Mouse (Mus musculus) heart, postnatal 0 days (tissue): ENCODE measurements at regions not wholly inside any gene's neighbourhood (a gene's known extent, or its start where the extent isn't known, plus 50 kb on each side); places are given as distances from the start of the nearest gene placed in this dataset.

Experiments used
- ATAC-seq: fragments of 200-750 bp; cut with Nextera tagmentation; 2 replicates; pipeline ENCODE4 v1.8.0; 2017; ENCODE audit warnings: low read depth, moderate number of reproducible peaks, moderate library complexity; ENCODE audit not compliant: insufficient read depth
- DNase-seq: peaks from one replicate; pipeline ENCODE4 v3.0.0-alpha.2; 2016; ENCODE audit warnings: low spot score
- H3K27ac ChIP-seq: fragments of 300-500 bp; sonication (generic); 2 replicates; pipeline ENCODE4 v1.5.1; 2014; ENCODE audit warnings: low read depth, mild to moderate bottlenecking
- H3K27me3 ChIP-seq: fragments of 300-500 bp; sonication (generic); 2 replicates; pipeline ENCODE4 v1.6.1; 2014; ENCODE audit warnings: low read length, mixed read lengths; ENCODE audit not compliant: control insufficient read depth, insufficient read depth
- H3K36me3 ChIP-seq: fragments of 300-500 bp; sonication (generic); replicated peaks from 2 replicates; pipeline ENCODE4 v1.6.1; 2014; ENCODE audit warnings: low read length, mixed read lengths; ENCODE audit not compliant: control insufficient read depth, insufficient read depth
- H3K4me1 ChIP-seq: fragments of 300-500 bp; sonication (generic); 2 replicates; pipeline ENCODE4 v1.6.1; 2014; ENCODE audit warnings: antibody characterized with exemption; ENCODE audit not compliant: control insufficient read depth, insufficient read depth
- H3K4me2 ChIP-seq: fragments of 300-500 bp; sonication (generic); 2 replicates; pipeline ENCODE4 v1.6.1; 2014; ENCODE audit warnings: low read depth, mild to moderate bottlenecking, low read length, moderate library complexity
- H3K4me3 ChIP-seq: fragments of 300-500 bp; sonication (generic); 2 replicates; pipeline ENCODE4 v1.5.1; 2014; ENCODE audit warnings: low read depth, low read length
- H3K9ac ChIP-seq: fragments of 300-500 bp; sonication (generic); replicated peaks from 2 replicates; pipeline ENCODE4 v1.6.1; 2014; ENCODE audit warnings: low read depth, low read length, mixed read lengths
- H3K9me3 ChIP-seq: fragments of 300-500 bp; sonication (generic); replicated peaks from 2 replicates; pipeline ENCODE4 v1.6.1; 2016; ENCODE audit warnings: low read length; ENCODE audit not compliant: control insufficient read depth
- CTCF ChIP-seq: IDR thresholded peaks from 2 replicates; pipeline ENCODE4 v1.5.1; 2016; ENCODE audit warnings: antibody characterized with exemption, control low read depth, low read depth
- EP300 ChIP-seq: IDR thresholded peaks from 2 replicates; pipeline ENCODE4 v1.6.1; 2016; ENCODE audit warnings: antibody characterized with exemption, low read depth
- WGBS: fragments of 180-500 bp; shearing (Covaris S2); extraction: QIAGEN DNeasy Blood & Tissue Kit; methylation state at CpG from one replicate; pipeline ENCODE4 v1.1.7; 2014; 5-methylcytosine and 5-hydroxymethylcytosine counted together

DNA sequence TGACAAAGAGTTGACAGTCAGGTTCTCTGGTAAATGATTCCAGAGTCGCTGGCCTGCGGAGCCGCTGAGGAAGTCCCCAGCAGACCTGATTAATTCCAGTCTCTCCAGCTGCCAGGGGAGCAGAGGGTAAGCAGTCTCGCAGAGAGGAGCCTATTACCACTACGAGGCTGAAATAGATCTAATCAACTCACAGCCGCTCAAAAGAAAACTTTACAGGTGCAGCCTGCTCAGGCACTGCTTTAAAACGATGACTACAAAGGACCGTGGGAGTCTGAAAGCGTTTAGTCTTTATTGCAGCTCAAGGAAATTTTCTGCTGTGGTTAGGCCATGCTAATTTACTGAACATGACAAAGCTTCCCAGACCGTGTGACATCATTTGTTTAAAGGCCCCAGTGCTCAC, 462.3 kb upstream of the Pou3f3 start:
- H3K27me3 ChIP-seq = no peaks in the 10 kb centered on the region
- no peak for DNase-seq
- no peak overlapping the region for H3K27ac ChIP-seq
- H3K9ac ChIP-seq = no peak overlapping the region
- TF ChIP-seq EP300 = no peak
- no peak for TF ChIP-seq CTCF
- no peak overlapping the region for H3K4me3 ChIP-seq
- H3K4me1 ChIP-seq = no peaks in the 10 kb centered on the region
- no peak overlapping the region for H3K4me2 ChIP-seq
- 32% methylated on average over 10 of the region's 10 CpGs for WGBS
- no peaks in the 10 kb centered on the region for H3K36me3 ChIP-seq
- no peaks in the 10 kb centered on the region for H3K9me3 ChIP-seq
- ATAC-seq = no peak

- TF ChIP-seq CTCF (no peak), EP300 (no peak)
- H3K4me3 ChIP-seq = no peak overlapping the region
- H3K27ac ChIP-seq = no peak overlapping the region
- no peak overlapping the region for H3K9ac ChIP-seq
- ATAC-seq = no peak
- 68% methylated on average over 2 of the region's 2 CpGs for WGBS
- no peak overlapping the region for H3K4me2 ChIP-seq
- no peaks in the 10 kb centered on the region for H3K4me1 ChIP-seq
- no peaks in the 10 kb centered on the region for H3K9me3 ChIP-seq
- no peaks in the 10 kb centered on the region for H3K27me3 ChIP-seq
- no peaks in the 10 kb centered on the region for H3K36me3 ChIP-seq
- DNase-seq = no peak
These were observed 459.0 kb upstream of the Pou3f3 start for GRCm38 (mm10) chr1:42236466-42237010.

- no peaks in the 10 kb centered on the region for H3K9me3 ChIP-seq
- H3K4me2 ChIP-seq = no peak overlapping the region
- DNase-seq = no peak
- peak; percentile 54 for TF ChIP-seq CTCF
- no peak for TF ChIP-seq EP300
- H3K4me1 ChIP-seq = no peaks in the 10 kb centered on the region
- H3K36me3 ChIP-seq = no peaks in the 10 kb centered on the region
- H3K27me3 ChIP-seq = no peaks in the 10 kb centered on the region
- WGBS = 72% methylated on average over 3 of the region's 3 CpGs
- no peak overlapping the region for H3K4me3 ChIP-seq
- no peak for ATAC-seq
- H3K9ac ChIP-seq = no peak overlapping the region
- no peak overlapping the region for H3K27ac ChIP-seq
These were observed 457.2 kb upstream of the Pou3f3 start for GRCm38 (mm10) chr1:42238408-42238807.

GRCm38 (mm10) chr1:42241172-42241571, 454.4 kb upstream of the Pou3f3 start:
- H3K4me2 ChIP-seq = no peak overlapping the region
- no peaks in the 10 kb centered on the region for H3K36me3 ChIP-seq
- no peak for ATAC-seq
- H3K9me3 ChIP-seq = no peaks in the 10 kb centered on the region
- H3K9ac ChIP-seq = no peak overlapping the region
- H3K4me1 ChIP-seq = no peaks in the 10 kb centered on the region
- 67% methylated on average over 9 of the region's 9 CpGs for WGBS
- TF ChIP-seq CTCF = no peak
- TF ChIP-seq EP300 = no peak
- H3K27ac ChIP-seq = no peak overlapping the region
- H3K4me3 ChIP-seq = no peak overlapping the region
- H3K27me3 ChIP-seq = no peaks in the 10 kb centered on the region
- DNase-seq = no peak

GRCm38 (mm10) chr1:42241601-42242220, 453.9 kb upstream of the Pou3f3 start:
- ATAC-seq (no peak), DNase-seq (no peak)
- H3K4me2 ChIP-seq = no peak overlapping the region
- no peak overlapping the region for H3K27ac ChIP-seq
- no peaks in the 10 kb centered on the region for H3K9me3 ChIP-seq
- WGBS = 89% methylated on average over 11 of the region's 11 CpGs
- H3K36me3 ChIP-seq = no peaks in the 10 kb centered on the region
- H3K9ac ChIP-seq = no peak overlapping the region
- no peaks in the 10 kb centered on the region for H3K27me3 ChIP-seq
- TF ChIP-seq CTCF (no peak), EP300 (no peak)
- H3K4me3 ChIP-seq = no peak overlapping the region
- H3K4me1 ChIP-seq = no peaks in the 10 kb centered on the region
